Mouse (Mus musculus) c-Kit-positive CD71-negative TER-119-negative erythroid progenitor cells, embryonic 14.5 days (primary cell): ENCODE measurements around the gene Aass.
"Not testable (repeated sequence)": the region's sequence is repeated elsewhere in the genome, so short reads cannot be mapped to it uniquely, and the experiment has no call there.

Experiments used
- DNase-seq: peaks from one replicate; pipeline ENCODE4 v3.0.0-alpha.2; 2013; ENCODE audit warnings: low read depth

The Aass gene

GRCm38 (mm10) chr6:23132573-23133181 is at the start of gene Aass:
TSS of gene Aass (minus strand) at chr6:23132986.
- no peak for DNase-seq

GRCm38 (mm10) chr6:23180096-23180495 is 47.3 kb upstream of the Aass start:
- DNase-seq: peak; percentile 3

GRCm38 (mm10) chr6:23163824-23164223 is 31.0 kb upstream of the Aass start:
- DNase-seq: not testable (repeated sequence)

- not testable (repeated sequence) for DNase-seq
These were observed 23.6 kb upstream of the Aass start for GRCm38 (mm10) chr6:23156357-23156756.

GRCm38 (mm10) chr6:23153112-23153511 is 20.3 kb upstream of the Aass start:
- no peak for DNase-seq

GRCm38 (mm10) chr6:23147221-23147620 is 14.4 kb upstream of the Aass start:
- DNase-seq: no peak

- DNase-seq: no peak
These were observed 11.2 kb upstream of the Aass start for GRCm38 (mm10) chr6:23143980-23144379.

GRCm38 (mm10) chr6:23131015-23131414 is 1.8 kb downstream of the Aass start:
- no peak for DNase-seq

- no peak for DNase-seq
These were observed 3.6 kb downstream of the Aass start for GRCm38 (mm10) chr6:23129201-23129600.

- DNase-seq: no peak
These were observed 6.1 kb downstream of the Aass start for GRCm38 (mm10) chr6:23126706-23127105.

GRCm38 (mm10) chr6:23125831-23126230 is 7.0 kb downstream of the Aass start:
- no peak for DNase-seq

GRCm38 (mm10) chr6:23124823-23125222 is 8.0 kb downstream of the Aass start:
- DNase-seq: no peak

GRCm38 (mm10) chr6:23122934-23123333 is 9.9 kb downstream of the Aass start:
- no peak for DNase-seq

GRCm38 (mm10) chr6:23114781-23115180 is 18.0 kb downstream of the Aass start:
- DNase-seq: no peak

- no peak for DNase-seq
These were observed 25.7 kb downstream of the Aass start for GRCm38 (mm10) chr6:23107069-23107468.

- DNase-seq: no peak
These were observed 26.4 kb downstream of the Aass start for GRCm38 (mm10) chr6:23106373-23106772.

GRCm38 (mm10) chr6:23090346-23091055 is 42.3 kb downstream of the Aass start:
- DNase-seq: not testable (repeated sequence)

GRCm38 (mm10) chr6:23089292-23089691 is 43.5 kb downstream of the Aass start:
- DNase-seq: not testable (repeated sequence)

- no peak for DNase-seq
These were observed 48.0 kb downstream of the Aass start for GRCm38 (mm10) chr6:23084587-23085421.

GRCm38 (mm10) chr6:23079991-23080680 is 52.6 kb downstream of the Aass start:
- no peak for DNase-seq

GRCm38 (mm10) chr6:23078273-23078672 is 54.5 kb downstream of the Aass start:
- DNase-seq: no peak

- DNase-seq: no peak
These were observed 56.7 kb downstream of the Aass start for GRCm38 (mm10) chr6:23076060-23076459.
